Mouse (Mus musculus): ENCODE results near the gene Zfp354b.

Zfp354b gene

GRCm38 (mm10) chr11:50883756-50884155 is 47.7 kb downstream of the Zfp354b start:
- no peak for DNase-seq

GRCm38 (mm10) chr11:50878641-50879040 is 52.8 kb downstream of the Zfp354b start:
- DNase-seq = no peak
